In the genomic region with DNA sequence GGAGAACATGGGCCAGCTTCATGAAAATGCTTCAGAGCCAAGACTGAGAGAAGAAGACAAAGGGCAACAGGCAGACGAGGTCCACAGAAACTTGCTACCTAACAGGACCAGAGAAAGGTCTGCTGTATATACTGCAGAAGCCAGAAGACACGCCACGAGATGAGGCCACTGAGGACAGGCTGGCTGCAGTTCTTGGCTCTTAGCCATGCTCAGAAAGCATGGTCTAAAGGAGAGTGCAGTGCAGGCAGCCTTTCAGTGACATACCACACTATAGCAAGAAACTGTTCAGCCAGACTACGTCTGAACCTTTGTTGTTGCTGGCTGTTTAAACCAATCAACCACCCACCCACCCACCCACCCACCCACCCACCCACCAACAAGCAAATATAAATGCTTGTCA, we compare ENCODE assay signal across 15 mouse cellular contexts.
DNase-seq lines count a peak whose midpoint lies in the region; ATAC-seq and TF ChIP-seq lines count a peak whose summit lies in the region.
"Had no signal": no experiment of that assay in that cellular context is flagged by ENCODE, and none has a peak within 500 bp of the region (broad histone marks: within the 10 kb centered on the region; RNA-seq: fewer than 3 reads in every experiment).

No protein-coding gene starts in this region.

- no peak for DNase-seq in forebrain, embryonic 14.5 days (ENCODE audit: low spot score)
- DNase-seq in forebrain, postnatal 0 days: no peak
- peak; percentile 26 for DNase-seq in kidney, adult 11 months
- DNase-seq in kidney, postnatal 36 days: peak; percentile 31 to 46
- DNase-seq in thymus, postnatal 10 days (ENCODE audit: low spot score in 2 of 2): no peak
- DNase-seq: layer of hippocampus, adult 9-11 months had no signal

- H3K4me1 ChIP-seq in forebrain, embryonic 14.5 days (ENCODE audit: control insufficient read depth, insufficient read depth, low read length): no peaks in the 10 kb centered on the region
- no peaks in the 10 kb centered on the region for H3K4me1 ChIP-seq in forebrain, postnatal 0 days (ENCODE audit: insufficient read depth)
- no peaks in the 10 kb centered on the region for H3K4me1 ChIP-seq in kidney, embryonic 14.5 days (ENCODE audit: control insufficient read depth, insufficient read depth, low read length)
- no peaks in the 10 kb centered on the region for H3K4me1 ChIP-seq in neural tube, embryonic 14.5 days (ENCODE audit: control insufficient read depth, insufficient read depth, low read length)
- H3K4me1 ChIP-seq in neural tube, embryonic 15.5 days: no peaks in the 10 kb centered on the region
- H3K4me1 ChIP-seq: heart, embryonic 15.5 days; midbrain, embryonic 15.5 days had no signal

- no peaks in the 10 kb centered on the region for H3K27me3 ChIP-seq in forebrain, embryonic 14.5 days (replicated peaks; ENCODE audit: control insufficient read depth, insufficient read depth, low read length)
- no peaks in the 10 kb centered on the region for H3K27me3 ChIP-seq in forebrain, postnatal 0 days (ENCODE audit: insufficient read depth, low read length)
- no peaks in the 10 kb centered on the region for H3K27me3 ChIP-seq in kidney, embryonic 14.5 days (ENCODE audit: control insufficient read depth, insufficient read depth, low read length)
- no peaks in the 10 kb centered on the region for H3K27me3 ChIP-seq in neural tube, embryonic 14.5 days (ENCODE audit: control insufficient read depth, insufficient read depth, low read length)
- no peaks in the 10 kb centered on the region for H3K27me3 ChIP-seq in neural tube, embryonic 15.5 days (replicated peaks)
- H3K27me3 ChIP-seq: heart, embryonic 15.5 days; intestine, embryonic 15.5 days; midbrain, embryonic 15.5 days had no signal

- no peaks in the 10 kb centered on the region for H3K9me3 ChIP-seq in forebrain, embryonic 14.5 days (replicated peaks; ENCODE audit: control insufficient read depth, low read length)
- H3K9me3 ChIP-seq in forebrain, postnatal 0 days (ENCODE audit: low read length): no peaks in the 10 kb centered on the region
- no peaks in the 10 kb centered on the region for H3K9me3 ChIP-seq in kidney, embryonic 14.5 days (ENCODE audit: control insufficient read depth, low read length)
- no peaks in the 10 kb centered on the region for H3K9me3 ChIP-seq in neural tube, embryonic 14.5 days (ENCODE audit: control insufficient read depth, low read length)
- H3K9me3 ChIP-seq in neural tube, embryonic 15.5 days (replicated peaks): no peaks in the 10 kb centered on the region
- H3K9me3 ChIP-seq: heart, embryonic 15.5 days; intestine, embryonic 15.5 days; midbrain, embryonic 15.5 days had no signal

- no peak overlapping the region for H3K27ac ChIP-seq in forebrain, embryonic 14.5 days (ENCODE audit: low read depth, low read length)
- H3K27ac ChIP-seq in forebrain, postnatal 0 days (ENCODE audit: low read depth, low read length): no peak overlapping the region
- no peak overlapping the region for H3K27ac ChIP-seq in kidney, embryonic 14.5 days (ENCODE audit: low read depth, low read length)
- no peak overlapping the region for H3K27ac ChIP-seq in neural tube, embryonic 14.5 days (ENCODE audit: low read depth, low read length)
- H3K27ac ChIP-seq in neural tube, embryonic 15.5 days (replicated peaks): no peak overlapping the region
- H3K27ac ChIP-seq: heart, embryonic 15.5 days; intestine, embryonic 15.5 days; macrophage; midbrain, embryonic 15.5 days had no signal

- no peak for TF ChIP-seq CTCF in forebrain, postnatal 0 days (IDR thresholded peaks at IDR 0.05; ENCODE audit: low read depth)

- no peak overlapping the region for H3K4me2 ChIP-seq in forebrain, embryonic 14.5 days (ENCODE audit: low read length)
- no peak overlapping the region for H3K4me2 ChIP-seq in forebrain, postnatal 0 days (ENCODE audit: low read depth)
- no peak overlapping the region for H3K4me2 ChIP-seq in kidney, embryonic 14.5 days (replicated peaks; ENCODE audit: low read depth, low read length)
- no peak overlapping the region for H3K4me2 ChIP-seq in neural tube, embryonic 14.5 days (ENCODE audit: low read depth, low read length)
- H3K4me2 ChIP-seq in neural tube, embryonic 15.5 days: no peak overlapping the region
- H3K4me2 ChIP-seq: heart, embryonic 15.5 days; intestine, embryonic 15.5 days; liver, embryonic 11.5 days; midbrain, embryonic 15.5 days had no signal

- 0 out of 2 replicates have a peak, but pooled peaks have one; percentile 23 for ATAC-seq in forebrain, embryonic 14.5 days
- no peak for ATAC-seq in forebrain, postnatal 0 days
- no peak for ATAC-seq in kidney, embryonic 14.5 days (ENCODE audit: low FRiP score, low TSS enrichment)
- ATAC-seq in neural tube, embryonic 14.5 days (ENCODE audit: low read depth): 0 out of 2 replicates have a peak, but pooled peaks have one; percentile 41
- no peak for ATAC-seq in neural tube, embryonic 15.5 days (ENCODE audit: low FRiP score)
- ATAC-seq: CD4-positive, CD25-positive, alpha-beta regulatory T cell, adult 4 months; intestine, embryonic 15.5 days; midbrain, embryonic 15.5 days had no signal

- 35% methylated on average over 4 of the region's 4 CpGs for WGBS in forebrain, embryonic 14.5 days
- 28% methylated on average over 4 of the region's 4 CpGs for WGBS in forebrain, postnatal 0 days
- WGBS in kidney, embryonic 14.5 days: 61% methylated on average over 4 of the region's 4 CpGs
- 55% methylated on average over 4 of the region's 4 CpGs for WGBS in neural tube, embryonic 14.5 days
- 47% methylated on average over 4 of the region's 4 CpGs for WGBS in neural tube, embryonic 15.5 days

- H3K4me3 ChIP-seq in forebrain, embryonic 14.5 days (ENCODE audit: low read depth, low read length): no peak overlapping the region
- no peak overlapping the region for H3K4me3 ChIP-seq in forebrain, postnatal 0 days (ENCODE audit: low read depth, low read length)
- H3K4me3 ChIP-seq in kidney, embryonic 14.5 days (ENCODE audit: low read length): no peak overlapping the region
- H3K4me3 ChIP-seq in neural tube, embryonic 14.5 days (ENCODE audit: low read depth, low read length): no peak overlapping the region
- no peak overlapping the region for H3K4me3 ChIP-seq in neural tube, embryonic 15.5 days (replicated peaks)
- H3K4me3 ChIP-seq: heart, embryonic 15.5 days; intestine, embryonic 15.5 days; midbrain, embryonic 15.5 days had no signal

- H3K36me3 ChIP-seq in forebrain, embryonic 14.5 days (ENCODE audit: control insufficient read depth, insufficient read depth, low read length): no peaks in the 10 kb centered on the region
- H3K36me3 ChIP-seq in forebrain, postnatal 0 days (ENCODE audit: insufficient read depth): no peaks in the 10 kb centered on the region
- no peaks in the 10 kb centered on the region for H3K36me3 ChIP-seq in kidney, embryonic 14.5 days (ENCODE audit: control insufficient read depth, insufficient read depth, low read length)
- H3K36me3 ChIP-seq in neural tube, embryonic 14.5 days (ENCODE audit: control insufficient read depth, insufficient read depth, low read length): no peaks in the 10 kb centered on the region
- no peaks in the 10 kb centered on the region for H3K36me3 ChIP-seq in neural tube, embryonic 15.5 days
- H3K36me3 ChIP-seq: heart, embryonic 15.5 days; intestine, embryonic 15.5 days; midbrain, embryonic 15.5 days had no signal

- H3K9ac ChIP-seq in forebrain, embryonic 14.5 days (ENCODE audit: low read length): no peak overlapping the region
- no peak overlapping the region for H3K9ac ChIP-seq in forebrain, postnatal 0 days
- no peak overlapping the region for H3K9ac ChIP-seq in kidney, embryonic 14.5 days (ENCODE audit: low read depth, low read length)
- no peak overlapping the region for H3K9ac ChIP-seq in neural tube, embryonic 14.5 days (replicated peaks; ENCODE audit: low read depth, low read length)
- no peak overlapping the region for H3K9ac ChIP-seq in neural tube, embryonic 15.5 days (replicated peaks)
- H3K9ac ChIP-seq: heart, embryonic 15.5 days; intestine, embryonic 15.5 days; midbrain, embryonic 15.5 days had no signal

Comparison
In these comparisons a context has a peak if more than half of its experiments do, and no peak if none do; other contexts are left out.
1. ATAC-seq: peak in forebrain, embryonic 14.5 days (single experiment) and neural tube, embryonic 14.5 days (single experiment); none in forebrain, postnatal 0 days (single experiment), kidney, embryonic 14.5 days (single experiment) and neural tube, embryonic 15.5 days (single experiment).
2. DNase-seq: peak in kidney, adult 11 months (single experiment) and kidney, postnatal 36 days (2 of 2); none in forebrain, embryonic 14.5 days (single experiment), forebrain, postnatal 0 days (single experiment) and thymus, postnatal 10 days (0 of 2).